Mouse (Mus musculus) intestine, embryonic 14.5 days (tissue): ENCODE results near the gene Cnnm2. TPM values are rescaled to one million over a fixed set of nuclear protein-coding genes. Genes with fewer than 3 reads are reported as not detected.

Source experiments
- ATAC-seq: fragments of 200-750 bp; cut with Nextera tagmentation; replicated peaks from 2 replicates; pipeline ENCODE4 v1.8.0; 2017; ENCODE audit warnings: low read depth, moderate number of reproducible peaks, moderate TSS enrichment, moderate library complexity; ENCODE audit not compliant: low FRiP score, low TSS enrichment
- DNase-seq: peaks from one replicate; pipeline ENCODE4 v3.0.0-alpha.2; 2018; ENCODE audit warnings: low spot score
- H3K27ac ChIP-seq: fragments of 300-500 bp; sonication (generic); 2 replicates; pipeline ENCODE4 v1.5.1; 2014; ENCODE audit warnings: low read depth, mild to moderate bottlenecking, control low read depth
- H3K27me3 ChIP-seq: fragments of 300-500 bp; sonication (generic); replicated peaks from 2 replicates; pipeline ENCODE4 v1.6.1; 2014; ENCODE audit warnings: low read length, control low read depth; ENCODE audit not compliant: control insufficient read depth, insufficient read depth
- H3K36me3 ChIP-seq: fragments of 300-500 bp; sonication (generic); 2 replicates; pipeline ENCODE4 v1.6.1; 2014; ENCODE audit warnings: low read length, control low read depth; ENCODE audit not compliant: control insufficient read depth, insufficient read depth
- H3K4me1 ChIP-seq: fragments of 300-500 bp; sonication (generic); replicated peaks from 2 replicates; pipeline ENCODE4 v1.6.1; 2014; ENCODE audit warnings: low read length, control low read depth, mixed read lengths; ENCODE audit not compliant: control insufficient read depth, insufficient read depth
- H3K4me2 ChIP-seq: fragments of 300-500 bp; sonication (generic); 2 replicates; pipeline ENCODE4 v1.6.1; 2014; ENCODE audit warnings: low read length
- H3K4me3 ChIP-seq: fragments of 300-500 bp; sonication (generic); 2 replicates; pipeline ENCODE4 v1.5.1; 2014; ENCODE audit warnings: low read depth, low read length, control low read depth, mixed read lengths
- H3K9ac ChIP-seq: fragments of 300-500 bp; sonication (generic); 2 replicates; pipeline ENCODE4 v1.6.1; 2014; ENCODE audit warnings: mild to moderate bottlenecking, low read length
- H3K9me3 ChIP-seq: fragments of 300-500 bp; sonication (generic); 2 replicates; pipeline ENCODE4 v1.6.1; 2016; ENCODE audit warnings: low read length, control low read depth; ENCODE audit not compliant: control insufficient read depth
- WGBS: fragments of 180-500 bp; shearing (Covaris S2); extraction: QIAGEN DNeasy Blood & Tissue Kit; methylation state at CpG from one replicate; pipeline ENCODE4 v1.1.7; 2014; 5-methylcytosine and 5-hydroxymethylcytosine counted together
- polyA plus RNA-seq: library from polyadenylated mRNA; unstranded; fragments of >200 nt; fragmentation: Nextera tagmentation; extraction: Ambion mirVana; gene quantifications from 2 replicates; pipeline ENCODE4 v1.2.1, GENCODE M21; 2014

The Cnnm2 gene
- polyA plus RNA-seq, 1 experiment from 2014 or later = 2.2 TPM

DNA sequence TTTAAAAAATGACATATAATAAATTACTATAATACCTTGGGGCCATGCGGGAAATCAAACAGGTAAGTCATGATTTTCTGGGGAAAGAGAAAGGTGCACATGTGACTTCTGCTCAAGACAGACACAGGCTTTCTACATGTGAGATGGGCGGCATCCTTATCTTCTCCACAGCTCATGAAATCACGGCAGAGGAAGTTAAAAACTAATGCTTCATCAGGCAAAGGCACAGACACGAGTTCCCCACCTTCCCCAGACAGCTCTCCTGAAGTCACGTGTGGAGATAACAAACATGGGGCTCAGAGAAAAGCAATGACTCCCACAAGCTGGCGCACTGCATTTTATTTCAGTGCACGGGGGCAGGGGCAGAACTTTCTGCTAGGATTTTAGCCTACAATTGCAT lies 132.1 kb downstream of the Cnnm2 start:
- H3K9ac ChIP-seq = no peak overlapping the region
- no peak overlapping the region for H3K4me3 ChIP-seq
- no peaks in the 10 kb centered on the region for H3K27me3 ChIP-seq
- no peak overlapping the region for H3K27ac ChIP-seq
- WGBS = 80% methylated on average over 7 of the region's 7 CpGs
- no peaks in the 10 kb centered on the region for H3K4me1 ChIP-seq
- peaks cover 66% of the 10 kb centered on the region for H3K36me3 ChIP-seq
- DNase-seq = no peak
- H3K4me2 ChIP-seq = no peak overlapping the region
- no peak for ATAC-seq
- H3K9me3 ChIP-seq = no peaks in the 10 kb centered on the region

DNA sequence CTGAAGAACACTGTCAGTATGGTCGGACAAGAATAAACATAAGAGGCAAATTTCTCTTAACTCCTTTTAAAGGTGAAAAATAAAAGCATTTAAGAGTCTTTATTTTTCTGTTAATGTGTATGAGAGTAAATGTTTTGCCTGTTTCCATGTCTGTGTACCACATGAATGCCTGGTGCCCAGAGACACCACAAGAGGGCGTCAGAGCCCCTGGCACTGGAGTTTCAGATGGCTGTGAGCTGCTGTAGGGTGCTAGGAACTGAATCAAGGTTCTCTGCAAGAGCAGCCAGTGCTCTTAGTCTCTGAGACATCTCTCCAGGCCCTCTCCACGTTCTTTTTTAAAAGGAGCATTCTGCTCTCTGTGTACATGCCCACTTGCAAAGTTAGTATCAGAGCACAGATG lies 135.7 kb downstream of the Cnnm2 start:
- no peak overlapping the region for H3K9ac ChIP-seq
- H3K27ac ChIP-seq = no peak overlapping the region
- no peaks in the 10 kb centered on the region for H3K27me3 ChIP-seq
- H3K4me1 ChIP-seq = no peaks in the 10 kb centered on the region
- ATAC-seq (no peak), DNase-seq (no peak)
- H3K36me3 ChIP-seq = peaks cover 37% of the 10 kb centered on the region
- WGBS = 86% methylated on average over 3 of the region's 3 CpGs
- no peaks in the 10 kb centered on the region for H3K9me3 ChIP-seq
- no peak overlapping the region for H3K4me2 ChIP-seq
- no peak overlapping the region for H3K4me3 ChIP-seq

GRCm38 (mm10) chr19:46898222-46898621 lies 136.8 kb downstream of the Cnnm2 start:
- H3K27me3 ChIP-seq = no peaks in the 10 kb centered on the region
- no peak overlapping the region for H3K9ac ChIP-seq
- no peak overlapping the region for H3K27ac ChIP-seq
- H3K9me3 ChIP-seq = no peaks in the 10 kb centered on the region
- H3K4me1 ChIP-seq = no peaks in the 10 kb centered on the region
- WGBS = 75% methylated on average over 5 of the region's 5 CpGs
- ATAC-seq (no peak), DNase-seq (no peak)
- H3K36me3 ChIP-seq = peaks cover 32% of the 10 kb centered on the region
- H3K4me2 ChIP-seq = no peak overlapping the region
- no peak overlapping the region for H3K4me3 ChIP-seq

DNA sequence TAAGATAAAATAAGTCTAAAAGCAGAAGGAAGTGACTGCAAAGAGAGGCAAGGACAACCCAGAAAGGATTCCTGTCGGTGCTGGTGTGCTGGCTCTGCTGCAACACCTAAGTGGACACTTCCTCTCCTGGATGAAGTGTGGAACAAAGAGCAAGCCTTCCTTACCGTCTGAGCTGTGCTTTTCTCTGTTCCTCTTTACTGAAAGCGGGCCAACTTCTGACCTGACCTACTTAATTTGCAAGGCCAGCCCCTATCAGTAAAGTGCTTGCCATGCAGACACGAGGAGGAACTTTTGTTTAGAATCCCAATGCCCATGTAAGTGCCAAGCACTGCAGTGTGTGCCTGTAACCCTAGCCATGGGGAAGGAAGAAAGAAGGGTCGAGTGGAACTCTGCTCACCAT lies 137.9 kb downstream of the Cnnm2 start:
- DNase-seq = no peak
- Histone ChIP-seq H3K36me3 (peaks cover 32% of the 10 kb centered on the region), H3K4me1 (no peaks in the 10 kb centered on the region), H3K9ac (no peak overlapping the region), H3K4me3 (no peak overlapping the region), H3K27ac (no peak overlapping the region), H3K9me3 (no peaks in the 10 kb centered on the region), H3K4me2 (no peak overlapping the region), H3K27me3 (no peaks in the 10 kb centered on the region)
- ATAC-seq = no peak
- 63% methylated on average over 5 of the region's 5 CpGs for WGBS

DNA sequence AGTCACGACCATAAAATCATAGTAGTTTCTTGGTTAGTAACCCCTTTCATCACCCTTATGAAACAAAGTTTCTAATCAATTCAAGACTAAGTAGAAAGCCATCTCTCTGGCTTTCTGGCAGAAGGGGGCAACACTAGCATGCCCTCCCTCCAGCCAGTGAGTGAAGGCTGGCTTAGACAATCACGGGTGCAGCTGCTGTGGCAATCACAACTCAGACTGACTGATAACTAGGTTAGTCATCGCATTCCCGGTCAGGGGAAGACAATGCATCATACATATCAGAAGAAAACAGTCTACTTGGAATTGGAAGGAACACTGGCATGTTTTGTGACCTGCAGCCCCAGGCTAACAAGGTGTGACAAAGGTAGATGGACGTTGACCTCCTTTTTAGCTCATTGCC lies 138.5 kb downstream of the Cnnm2 start:
- Histone ChIP-seq H3K4me2 (no peak overlapping the region), H3K9me3 (no peaks in the 10 kb centered on the region), H3K4me1 (no peaks in the 10 kb centered on the region), H3K36me3 (peaks cover 31% of the 10 kb centered on the region), H3K27me3 (no peaks in the 10 kb centered on the region), H3K9ac (no peak overlapping the region), H3K4me3 (no peak overlapping the region), H3K27ac (no peak overlapping the region)
- WGBS = 72% methylated on average over 5 of the region's 5 CpGs
- DNase-seq = no peak
- no peak for ATAC-seq

DNA sequence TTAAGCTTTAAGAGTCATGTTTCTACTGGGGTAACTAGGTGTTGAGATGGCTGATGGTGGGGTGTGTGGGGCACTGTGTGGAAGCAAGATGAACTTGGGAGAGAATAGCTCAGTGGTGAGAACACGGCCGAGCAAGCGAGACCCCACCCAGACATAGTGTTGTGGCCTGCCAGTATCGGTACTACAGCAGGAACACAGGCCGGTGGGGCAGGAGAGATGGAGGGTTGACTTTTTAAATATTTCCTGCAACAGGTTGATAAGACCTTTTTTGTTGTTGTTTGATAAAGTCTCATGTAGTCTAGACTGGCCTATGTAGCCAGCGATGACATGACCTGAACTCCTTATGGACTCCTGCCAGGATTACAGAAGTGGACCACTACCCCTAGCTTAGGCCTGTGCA lies 139.4 kb downstream of the Cnnm2 start:
- no peaks in the 10 kb centered on the region for H3K27me3 ChIP-seq
- H3K9ac ChIP-seq = no peak overlapping the region
- H3K9me3 ChIP-seq = no peaks in the 10 kb centered on the region
- no peak overlapping the region for H3K4me2 ChIP-seq
- H3K4me3 ChIP-seq = no peak overlapping the region
- no peak overlapping the region for H3K27ac ChIP-seq
- peaks cover 27% of the 10 kb centered on the region for H3K36me3 ChIP-seq
- DNase-seq (no peak), ATAC-seq (no peak)
- WGBS = 93% methylated on average over 6 of the region's 6 CpGs
- no peaks in the 10 kb centered on the region for H3K4me1 ChIP-seq

- ATAC-seq (no peak), DNase-seq (no peak)
- H3K4me1 ChIP-seq = no peaks in the 10 kb centered on the region
- H3K9ac ChIP-seq = no peak overlapping the region
- H3K27ac ChIP-seq = no peak overlapping the region
- H3K4me2 ChIP-seq = no peak overlapping the region
- no peak overlapping the region for H3K4me3 ChIP-seq
- H3K36me3 ChIP-seq = peaks cover 24% of the 10 kb centered on the region
- no peaks in the 10 kb centered on the region for H3K27me3 ChIP-seq
- no peaks in the 10 kb centered on the region for H3K9me3 ChIP-seq
- 89% methylated on average over 5 of the region's 5 CpGs for WGBS
Observed at GRCm38 (mm10) chr19:46901323-46901722, 139.9 kb downstream of the Cnnm2 start.

- no peaks in the 10 kb centered on the region for H3K4me1 ChIP-seq
- no peak overlapping the region for H3K27ac ChIP-seq
- H3K27me3 ChIP-seq = no peaks in the 10 kb centered on the region
- no peak for DNase-seq
- no peaks in the 10 kb centered on the region for H3K9me3 ChIP-seq
- no peak overlapping the region for H3K4me3 ChIP-seq
- 86% methylated on average over 5 of the region's 5 CpGs for WGBS
- no peak overlapping the region for H3K9ac ChIP-seq
- peaks cover 6% of the 10 kb centered on the region; the same call in 1 of the 2 replicates for H3K36me3 ChIP-seq
- ATAC-seq = no peak
- H3K4me2 ChIP-seq = no peak overlapping the region
Observed at GRCm38 (mm10) chr19:46903379-46903778, 142.0 kb downstream of the Cnnm2 start.

- no peak for ATAC-seq
- H3K4me3 ChIP-seq = no peak overlapping the region
- no peak for DNase-seq
- no peak overlapping the region for H3K27ac ChIP-seq
- no peak overlapping the region for H3K9ac ChIP-seq
- H3K4me2 ChIP-seq = no peak overlapping the region
- H3K36me3 ChIP-seq = no peaks in the 10 kb centered on the region
- 100% methylated on average over 1 of the region's 1 CpGs for WGBS
- H3K4me1 ChIP-seq = no peaks in the 10 kb centered on the region
- no peaks in the 10 kb centered on the region for H3K9me3 ChIP-seq
- H3K27me3 ChIP-seq = no peaks in the 10 kb centered on the region
Observed at GRCm38 (mm10) chr19:46904907-46905306, 143.5 kb downstream of the Cnnm2 start.
